Mouse (Mus musculus) layer of hippocampus, adult 18-20 months (tissue): ENCODE measurements around the gene Inppl1. TPM values are rescaled to one million over a fixed set of nuclear protein-coding genes. Genes with fewer than 3 reads are reported as not detected.

Experiments
- DNase-seq, 2 experiments: peaks; one replicate each; pipeline ENCODE4 v3.0.0; 2022; ENCODE audit warnings: low spot score in 2 of 2
- total RNA-seq, 2 experiments: library from RNA; stranded (reverse); gene quantifications; 2 replicates each; pipeline ENCODE4 v1.2.3; 2021

The Inppl1 gene
- total RNA-seq, 2 experiments from 2014 or later = 23.0 to 31.1 TPM

- DNase-seq = no peak
Measured at GRCm38 (mm10) chr7:101847934-101848333, 9.9 kb upstream of the Inppl1 start.

GRCm38 (mm10) chr7:101844186-101844585, 6.2 kb upstream of the Inppl1 start:
- DNase-seq = no peak

GRCm38 (mm10) chr7:101837154-101837605, 849 bp downstream of the Inppl1 start:
- DNase-seq = no peak

GRCm38 (mm10) chr7:101836271-101837153, 1.5 kb downstream of the Inppl1 start:
- peak in 1 of 2 experiments; percentile 39 for DNase-seq

- no peak for DNase-seq
Measured at GRCm38 (mm10) chr7:101835457-101836109, 2.4 kb downstream of the Inppl1 start.

GRCm38 (mm10) chr7:101834903-101835302, 3.1 kb downstream of the Inppl1 start:
- no peak for DNase-seq

GRCm38 (mm10) chr7:101833916-101834584, 4.0 kb downstream of the Inppl1 start:
- no peak for DNase-seq

- no peak for DNase-seq
Measured at GRCm38 (mm10) chr7:101833352-101833751, 4.7 kb downstream of the Inppl1 start.

GRCm38 (mm10) chr7:101832372-101832771, 5.7 kb downstream of the Inppl1 start:
- DNase-seq = no peak

- no peak for DNase-seq
Measured at GRCm38 (mm10) chr7:101831437-101831836, 6.6 kb downstream of the Inppl1 start.

- DNase-seq = no peak
Measured at GRCm38 (mm10) chr7:101830373-101830772, 7.7 kb downstream of the Inppl1 start.

GRCm38 (mm10) chr7:101823758-101824630, 14.0 kb downstream of the Inppl1 start:
- DNase-seq = no peak

GRCm38 (mm10) chr7:101822836-101823757, 14.9 kb downstream of the Inppl1 start:
- no peak for DNase-seq

- DNase-seq = no peak
Measured at GRCm38 (mm10) chr7:101821571-101822501, 16.2 kb downstream of the Inppl1 start.

- DNase-seq = no peak
Measured at GRCm38 (mm10) chr7:101820295-101821030, 17.6 kb downstream of the Inppl1 start.

- no peak for DNase-seq
Measured at GRCm38 (mm10) chr7:101817861-101818401, 20.1 kb downstream of the Inppl1 start, which contains the start of gene Phox2a. TSS of gene Phox2a (plus strand) at chr7:101818313.

GRCm38 (mm10) chr7:101777053-101777452, 61.0 kb downstream of the Inppl1 start:
- DNase-seq = no peak
